Mouse (Mus musculus) E14TG2a.4 (cell line): Measurements from ENCODE around the gene Nmur1.

ENCODE experiments used
- CTCF ChIP-seq: conservative IDR thresholded peaks from 2 replicates; pipeline ENCODE4 v1.5.1; 2014; ENCODE audit warnings: low read length
- NANOG ChIP-seq: IDR thresholded peaks from 2 replicates; pipeline ENCODE4 v1.6.1; 2014; ENCODE audit warnings: borderline replicate concordance, low read length, mixed read lengths

DNA sequence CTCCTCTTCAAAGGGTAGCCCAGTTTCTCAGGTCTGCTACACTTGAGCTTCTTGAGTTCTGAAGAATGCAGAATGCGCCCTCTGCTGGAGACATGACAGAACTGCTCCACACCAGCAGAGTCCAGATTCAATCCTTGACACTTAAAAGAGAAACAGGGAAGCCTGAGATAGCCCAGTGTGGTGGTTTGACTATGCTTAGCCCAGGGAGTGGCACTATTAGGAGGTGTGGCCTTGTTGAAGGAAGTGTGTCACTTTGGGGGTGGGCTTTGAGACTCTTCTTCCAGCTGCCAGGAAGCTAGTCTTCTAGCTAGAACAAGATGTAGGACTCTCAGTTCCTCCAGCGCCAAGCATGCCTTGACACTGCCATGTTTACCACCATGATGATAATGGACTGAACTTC, 4.0 kb upstream of the Nmur1 start:
- TF ChIP-seq CTCF (peak; percentile 96), NANOG (no peak)
